Mouse (Mus musculus) forebrain, embryonic 16.5 days (tissue): ENCODE measurements around the gene Gal3st2b. TPM values are rescaled to one million over a fixed set of nuclear protein-coding genes. Genes with fewer than 3 reads are reported as not detected.

Source experiments
- polyA plus RNA-seq: library from polyadenylated mRNA; unstranded; fragments of >200 nt; fragmentation: Nextera tagmentation; extraction: Ambion mirVana; gene quantifications from 2 replicates; pipeline ENCODE4 v1.2.1, GENCODE M21; 2015

Gal3st2b gene
- polyA plus RNA-seq, 1 experiment from 2014 or later, result 0.08 TPM

Other genes starting within 250 kb of the Gal3st2b start
- gene Bok, start 232.7 kb upstream of the Gal3st2b start, polyA plus RNA-seq, result 89.5 and 104 TPM in 2 replicates
- 104 and 108 TPM in 2 replicates for gene Atg4b, start 166.8 kb upstream of the Gal3st2b start, polyA plus RNA-seq
- 47.5 and 50.2 TPM in 2 replicates for gene Thap4, start 163.4 kb upstream of the Gal3st2b start, polyA plus RNA-seq
- 180 and 189 TPM in 2 replicates for gene Dtymk, start 116.4 kb upstream of the Gal3st2b start, polyA plus RNA-seq
- gene Ing5, start 114.3 kb upstream of the Gal3st2b start, polyA plus RNA-seq, result 11.9 and 12.3 TPM in 2 replicates
- gene D2hgdh, start 93.4 kb upstream of the Gal3st2b start, polyA plus RNA-seq, result 17.2 and 19.5 TPM in 2 replicates
- gene Gal3st2, start 57.0 kb upstream of the Gal3st2b start, polyA plus RNA-seq, result not detected in 2 replicates
- not detected in 2 replicates for gene Gal3st2c, start 72.2 kb downstream of the Gal3st2b start, polyA plus RNA-seq
- not detected in 2 replicates for gene Neu4, start 102.1 kb downstream of the Gal3st2b start, polyA plus RNA-seq
- gene Pdcd1, start 134.2 kb downstream of the Gal3st2b start, polyA plus RNA-seq, result not detected in 2 replicates